ENCODE assay signal across 7 mouse cellular contexts in genomic region chr13:111894804-111895478, GRCm38 (mm10).
DNase-seq lines count a peak whose midpoint lies in the region; ATAC-seq lines count a peak whose summit lies in the region.

No protein-coding gene starts in this region.

- H3K27me3 ChIP-seq in heart, embryonic 15.5 days, result no peaks in the 10 kb centered on the region
- no peaks in the 10 kb centered on the region for H3K27me3 ChIP-seq in limb, embryonic 12.5 days

- H3K9ac ChIP-seq in heart, embryonic 15.5 days, result no peak overlapping the region
- no peak overlapping the region for H3K9ac ChIP-seq in limb, embryonic 12.5 days (replicated peaks)

- peaks cover 9% of the 10 kb centered on the region for H3K4me1 ChIP-seq in heart, embryonic 15.5 days (replicated peaks)
- H3K4me1 ChIP-seq in limb, embryonic 12.5 days (replicated peaks), result peaks cover 3% of the 10 kb centered on the region; the same call in 1 of the 2 replicates

- ATAC-seq in heart, embryonic 15.5 days (replicated peaks; ENCODE audit: insufficient number of reproducible peaks, insufficient read depth, low FRiP score, low read depth), result no peak
- no peak for ATAC-seq in limb, embryonic 12.5 days (ENCODE audit: insufficient number of reproducible peaks, insufficient read depth, low FRiP score, low TSS enrichment, low read depth)

- H3K4me2 ChIP-seq in heart, embryonic 15.5 days, result peak overlapping the region; percentile 37; the same call in 1 of the 2 replicates
- H3K4me2 ChIP-seq in limb, embryonic 12.5 days, result peak overlapping the region; percentile 28

- H3K27ac ChIP-seq in heart, embryonic 15.5 days, result no peak overlapping the region
- no peak overlapping the region for H3K27ac ChIP-seq in limb, embryonic 12.5 days

- peak; percentile 41 to 68 for DNase-seq in urinary bladder, adult 18-20 months (ENCODE audit: low spot score in 2 of 2)
- DNase-seq in urinary bladder, postnatal 10 days (ENCODE audit: low spot score), result no peak
- DNase-seq in spleen, adult 12 weeks (ENCODE audit: low spot score), result peak; percentile 49
- DNase-seq in right cerebral cortex, postnatal 36 days (ENCODE audit: low spot score in 2 of 2), result no peak
- DNase-seq in gastrocnemius, postnatal 10 days, result no peak

- no peaks in the 10 kb centered on the region for H3K9me3 ChIP-seq in heart, embryonic 15.5 days (replicated peaks)
- H3K9me3 ChIP-seq in limb, embryonic 12.5 days, result no peaks in the 10 kb centered on the region

- 0 out of 2 replicates have a peak overlapping the region, but pooled peaks have one; percentile 4 for H3K4me3 ChIP-seq in heart, embryonic 15.5 days
- H3K4me3 ChIP-seq in limb, embryonic 12.5 days (replicated peaks), result no peak overlapping the region

- H3K36me3 ChIP-seq in heart, embryonic 15.5 days, result no peaks in the 10 kb centered on the region
- no peaks in the 10 kb centered on the region for H3K36me3 ChIP-seq in limb, embryonic 12.5 days

- WGBS in heart, embryonic 15.5 days, result 56% methylated on average over 15 of the region's 15 CpGs
- 54% methylated on average over 15 of the region's 15 CpGs for WGBS in limb, embryonic 12.5 days

Comparison
In these comparisons a context has a peak if more than half of its experiments do, and no peak if none do; other contexts are left out.
1. DNase-seq: peak in urinary bladder, adult 18-20 months (2 of 2) and spleen, adult 12 weeks (single experiment); none in urinary bladder, postnatal 10 days (single experiment), right cerebral cortex, postnatal 36 days (0 of 2) and gastrocnemius, postnatal 10 days (single experiment).